Mouse (Mus musculus): Measurements from ENCODE around the gene Tspear.
"Not testable (repeated sequence)": the region's sequence is repeated elsewhere in the genome, so short reads cannot be mapped to it uniquely, and the experiment has no call there.

GRCm38 (mm10) chr10:77720299-77720698, 33.9 kb downstream of the Tspear start, which contains the start of gene Krtap12-1:
- TF ChIP-seq POLR2A (IDR thresholded peaks at IDR 0.05; ENCODE audit: insufficient read length, low read depth); MAX (IDR thresholded peaks at IDR 0.05; ENCODE audit: low read depth); POLR2AphosphoS2 (IDR thresholded peaks at IDR 0.05; ENCODE audit: insufficient read length, low read depth); USF1 (IDR thresholded peaks at IDR 0.05; ENCODE audit: low read depth); MYOD1 (IDR thresholded peaks at IDR 0.05; ENCODE audit: control insufficient read depth in 1 of 3, insufficient read length in 2 of 3, low read depth in 2 of 3): not testable (repeated sequence)

Measured in myocyte (in vitro differentiated cells).